ENCODE assay signal across 9 mouse cellular contexts in the genomic region with DNA sequence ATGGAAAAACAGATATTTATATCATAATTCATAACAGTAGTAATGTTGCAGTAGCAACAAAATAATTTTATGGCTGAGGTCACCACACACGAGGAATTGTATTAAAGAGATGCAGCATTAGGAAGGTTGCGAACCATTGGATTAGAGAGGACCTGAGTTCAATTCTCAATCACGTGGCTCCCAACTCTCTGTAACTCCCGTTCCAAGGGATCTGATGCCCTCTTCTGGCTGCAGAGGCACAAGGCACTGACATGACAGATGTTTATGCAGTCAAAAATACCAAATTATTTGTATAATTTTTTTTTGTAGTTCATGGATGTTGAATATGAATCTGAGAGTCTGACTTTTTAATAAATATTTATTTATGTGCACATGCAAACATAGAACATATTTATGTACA. TPM values are rescaled to one million over a fixed set of nuclear protein-coding genes. Genes with fewer than 3 reads are reported as not detected.
DNase-seq lines count a peak whose midpoint lies in the region; TF ChIP-seq lines count a peak whose summit lies in the region.
"Had no signal": no experiment of that assay in that cellular context is flagged by ENCODE, and none has a peak within 500 bp of the region (broad histone marks: within the 10 kb centered on the region; RNA-seq: fewer than 3 reads in every experiment).

No protein-coding gene starts in this region.

- TF ChIP-seq POLR2A in cerebellum, adult 2 months (IDR thresholded peaks at IDR 0.05; ENCODE audit: borderline replicate concordance, insufficient read depth, low read length): no peak

- no peaks in the 10 kb centered on the region for H3K4me1 ChIP-seq in cerebellum, adult 2 months (ENCODE audit: control insufficient read depth, insufficient read depth, low read length)
- H3K4me1 ChIP-seq: midbrain, embryonic 10.5 days had no signal

- no peak overlapping the region for H3K4me3 ChIP-seq in cerebellum, adult 2 months (replicated peaks; ENCODE audit: insufficient read depth, low read depth, low read length)
- H3K4me3 ChIP-seq: midbrain, embryonic 10.5 days had no signal

- H3K27me3 ChIP-seq in cerebellum, adult 2 months (ENCODE audit: control insufficient read depth, insufficient read depth, low read length): no peaks in the 10 kb centered on the region

- no peak for TF ChIP-seq CTCF in cerebellum, adult 2 months (IDR thresholded peaks at IDR 0.05; ENCODE audit: borderline replicate concordance, insufficient read depth, low read depth, low read length)

- 67% methylated on average over 4 of the region's 4 CpGs for WGBS in cerebellum, adult 2 months

- H3K27ac ChIP-seq in cerebellum, adult 2 months (ENCODE audit: insufficient read depth, low read length): no peak overlapping the region
- H3K27ac ChIP-seq: midbrain, embryonic 10.5 days had no signal

- DNase-seq in embryo, embryonic 10 days (ENCODE audit: low spot score): peak; percentile 34
- no peak for DNase-seq in embryo, embryonic 9.5 days (ENCODE audit: extremely low spot score)
- peak; percentile 7 for DNase-seq in lung, postnatal 25 days (ENCODE audit: low spot score)
- no peak for DNase-seq in lung, adult 18-20 months
- peak; percentile 23 for DNase-seq in c-Kit-positive CD71-positive TER-119-negative erythroid progenitor cells, embryonic 14.5 days (ENCODE audit: low read depth)
- peak; percentile 28 to 40 for DNase-seq in thymus, postnatal 10 days (ENCODE audit: low spot score in 2 of 2)
- no peak for DNase-seq in cerebellum, adult 2 months
- DNase-seq in ovary, postnatal 36 days (ENCODE audit: low spot score): no peak

RNA-seq across cellular contexts. Expression of a gene that starts 51.2 kb away (rescaled TPM):
- polyA plus RNA-seq in cerebellum, adult 2 months (2012; rRNA removed): 0.61 and 1.7 TPM in 2 replicates

Comparison
In these comparisons a context has a peak if more than half of its experiments do, and no peak if none do; other contexts are left out.
1. DNase-seq: peak in embryo, embryonic 10 days (single experiment), lung, postnatal 25 days (single experiment), c-Kit-positive CD71-positive TER-119-negative erythroid progenitor cells, embryonic 14.5 days (single experiment) and thymus, postnatal 10 days (2 of 2); none in embryo, embryonic 9.5 days (single experiment), lung, adult 18-20 months (0 of 2), cerebellum, adult 2 months (0 of 2) and ovary, postnatal 36 days (single experiment).